Mouse (Mus musculus) liver, embryonic 12.5 days (tissue): ENCODE measurements around the gene Zfp69. TPM values are rescaled to one million over a fixed set of nuclear protein-coding genes. Genes with fewer than 3 reads are reported as not detected.

Experiments used
- ATAC-seq: fragments of 200-750 bp; cut with Nextera tagmentation; 2 replicates; pipeline ENCODE4 v1.8.0; 2017; ENCODE audit warnings: moderate number of reproducible peaks, mild to moderate bottlenecking, moderate library complexity
- H3K27ac ChIP-seq: fragments of 300-500 bp; sonication (generic); 2 replicates; pipeline ENCODE4 v1.5.1; 2016; ENCODE audit warnings: mild to moderate bottlenecking
- H3K27me3 ChIP-seq: fragments of 300-500 bp; sonication (generic); replicated peaks from 2 replicates; pipeline ENCODE4 v1.6.1; 2016; ENCODE audit warnings: mild to moderate bottlenecking, moderate library complexity
- H3K36me3 ChIP-seq: fragments of 300-500 bp; sonication (generic); 2 replicates; pipeline ENCODE4 v1.6.1; 2016; ENCODE audit warnings: mild to moderate bottlenecking, moderate library complexity
- H3K4me1 ChIP-seq: fragments of 300-500 bp; sonication (generic); 2 replicates; pipeline ENCODE4 v1.6.1; 2016
- H3K4me2 ChIP-seq: fragments of 300-500 bp; sonication (generic); 2 replicates; pipeline ENCODE4 v1.6.1; 2016; ENCODE audit warnings: mild to moderate bottlenecking, moderate library complexity
- H3K4me3 ChIP-seq: fragments of 300-500 bp; sonication (generic); 2 replicates; pipeline ENCODE4 v1.5.1; 2016; ENCODE audit warnings: mild to moderate bottlenecking, moderate library complexity
- H3K9ac ChIP-seq: fragments of 300-500 bp; sonication (generic); 2 replicates; pipeline ENCODE4 v1.6.1; 2016; ENCODE audit warnings: mild to moderate bottlenecking, moderate library complexity
- H3K9me3 ChIP-seq: fragments of 300-500 bp; sonication (generic); replicated peaks from 2 replicates; pipeline ENCODE4 v1.6.1; 2016; ENCODE audit warnings: mild to moderate bottlenecking, moderate library complexity
- WGBS: fragments of 180-500 bp; shearing (Covaris S2); methylation state at CpG from one replicate; pipeline ENCODE4 v1.1.7; 2016; ENCODE audit not compliant: insufficient replicate concordance; 5-methylcytosine and 5-hydroxymethylcytosine counted together
- polyA plus RNA-seq: library from polyadenylated mRNA; unstranded; fragments of >200 nt; fragmentation: Nextera tagmentation; extraction: Ambion mirVana; gene quantifications from 2 replicates; pipeline ENCODE4 v1.2.1, GENCODE M21; 2016

The Zfp69 gene
- 3.1 and 3.5 TPM in 2 replicates for polyA plus RNA-seq

DNA sequence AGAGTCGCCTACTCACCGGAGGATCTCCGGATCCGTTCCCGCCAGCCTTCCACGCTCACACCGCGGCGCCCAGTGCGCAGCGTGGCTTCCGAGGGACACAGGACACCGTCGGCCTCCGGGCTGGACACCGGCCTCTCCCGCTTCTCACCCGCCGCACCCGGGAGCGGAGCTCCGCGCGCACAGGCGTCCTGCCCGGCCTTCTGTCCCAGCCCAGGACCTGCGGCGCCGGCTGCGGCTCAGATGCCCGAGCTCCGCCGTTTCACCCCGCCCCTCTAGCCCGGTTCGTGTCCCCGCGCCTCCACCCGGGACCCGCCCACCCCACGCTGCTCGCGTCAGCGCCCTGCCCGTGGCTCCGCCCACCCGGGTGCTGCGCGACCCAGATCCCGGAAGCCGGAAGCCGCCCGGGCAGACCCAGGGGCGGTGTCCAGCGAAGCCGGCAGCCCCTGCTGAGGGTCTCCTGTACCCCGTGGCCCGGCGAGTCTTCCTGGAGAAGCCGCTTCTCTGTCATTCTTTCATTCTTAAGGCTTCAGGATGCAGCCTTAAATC lies at the start of gene Zfp69:
Gene Zfp69 (minus strand): TSS at position 272 of the 546 bp plus-strand sequence.
- Histone ChIP-seq H3K9ac (peak within 1 kb of the TSS; percentile 93), H3K27me3 (no peaks in the 10 kb centered on the region), H3K4me3 (peak within 1 kb of the TSS; percentile 80), H3K4me1 (peaks cover 42% of the 10 kb centered on the region), H3K36me3 (peaks cover 11% of the 10 kb centered on the region), H3K9me3 (no peaks in the 10 kb centered on the region), H3K27ac (peak within 1 kb of the TSS; percentile 81), H3K4me2 (peak within 1 kb of the TSS; percentile 94)
- WGBS = under 1% methylated on average over 59 of the region's 60 CpGs
- ATAC-seq = peak; percentile 94

DNA sequence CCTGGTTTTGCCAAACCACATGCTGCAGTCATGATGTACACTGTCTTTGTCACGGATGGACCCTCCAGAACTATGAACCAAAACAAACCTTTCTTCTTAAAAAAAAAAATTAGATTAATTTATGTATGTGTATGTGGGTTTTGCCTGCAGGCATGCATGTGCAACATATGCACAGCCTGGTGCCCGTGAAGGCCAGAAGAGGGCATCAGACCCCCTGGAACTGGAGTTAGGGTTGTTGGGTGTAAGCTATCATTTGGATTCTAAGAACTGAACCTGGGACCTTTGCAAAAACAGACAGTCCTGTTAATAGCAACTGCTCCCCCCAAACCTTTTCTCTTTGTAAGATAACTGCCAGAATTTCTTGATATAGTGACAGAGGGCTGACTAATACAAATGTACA lies 49.5 kb upstream of the Zfp69 start:
- Histone ChIP-seq H3K27ac (no peak overlapping the region), H3K27me3 (no peaks in the 10 kb centered on the region), H3K4me2 (no peak overlapping the region), H3K4me3 (no peak overlapping the region), H3K9ac (no peak overlapping the region), H3K4me1 (peaks cover 90% of the 10 kb centered on the region), H3K9me3 (no peaks in the 10 kb centered on the region), H3K36me3 (0 out of 2 replicates have a peak, but pooled peaks cover 5% of the 10 kb centered on the region)
- WGBS = 72% methylated on average over 2 of the region's 2 CpGs
- ATAC-seq = no peak

DNA sequence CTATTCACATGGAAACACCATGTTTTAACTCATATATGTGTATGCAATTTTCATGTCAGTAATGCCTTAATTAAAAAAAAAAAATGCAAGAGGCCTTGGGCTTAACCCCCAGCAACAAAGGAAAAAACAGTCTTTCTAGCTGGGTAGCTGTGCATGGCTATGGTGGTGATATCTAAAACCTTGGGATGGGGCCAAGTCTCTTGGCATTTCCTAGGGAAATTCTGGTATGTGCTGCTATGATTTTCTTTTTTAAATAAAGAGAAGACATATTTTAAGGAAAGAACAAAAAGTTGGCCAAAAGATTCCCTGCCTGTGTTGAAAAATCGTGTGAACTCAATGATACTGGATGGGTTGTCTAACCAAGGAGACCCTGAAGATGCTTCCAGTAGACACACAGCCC lies 44.4 kb upstream of the Zfp69 start:
- no peaks in the 10 kb centered on the region for H3K9me3 ChIP-seq
- no peak overlapping the region for H3K4me3 ChIP-seq
- H3K27ac ChIP-seq = no peak overlapping the region
- no peak overlapping the region for H3K9ac ChIP-seq
- H3K4me2 ChIP-seq = no peak overlapping the region
- ATAC-seq = no peak
- H3K4me1 ChIP-seq = peaks cover 57% of the 10 kb centered on the region
- 60% methylated on average over 1 of the region's 1 CpGs for WGBS
- peaks cover 5% of the 10 kb centered on the region; the same call in 1 of the 2 replicates for H3K36me3 ChIP-seq
- H3K27me3 ChIP-seq = no peaks in the 10 kb centered on the region

DNA sequence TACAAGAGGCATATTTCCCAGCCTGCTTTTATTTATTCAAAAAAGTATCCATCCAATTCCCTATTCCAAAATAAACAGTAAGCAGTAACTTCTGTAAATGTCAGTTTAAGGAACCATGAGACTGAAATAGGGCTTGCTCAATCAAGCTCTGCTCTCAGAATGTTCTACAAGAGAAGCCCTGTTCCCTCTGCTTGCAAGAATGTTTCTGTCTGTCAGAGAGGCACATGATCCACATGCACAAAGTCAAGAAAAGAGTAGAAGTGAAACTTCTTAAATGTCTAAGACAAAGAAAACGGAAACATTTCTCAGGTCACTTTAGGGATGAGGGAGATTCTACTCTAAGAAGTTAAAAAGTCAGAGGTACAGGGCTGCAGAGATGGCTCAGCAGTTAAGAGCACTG lies 41.5 kb upstream of the Zfp69 start:
- H3K27me3 ChIP-seq = no peaks in the 10 kb centered on the region
- no peak for ATAC-seq
- no peak overlapping the region for H3K9ac ChIP-seq
- peaks cover 37% of the 10 kb centered on the region for H3K4me1 ChIP-seq
- WGBS = 73% methylated on average over 1 of the region's 1 CpGs
- H3K4me3 ChIP-seq = no peak overlapping the region
- H3K27ac ChIP-seq = no peak overlapping the region
- no peak overlapping the region for H3K4me2 ChIP-seq
- peaks cover 9% of the 10 kb centered on the region; the same call in 1 of the 2 replicates for H3K9me3 ChIP-seq
- peaks cover 28% of the 10 kb centered on the region for H3K36me3 ChIP-seq

DNA sequence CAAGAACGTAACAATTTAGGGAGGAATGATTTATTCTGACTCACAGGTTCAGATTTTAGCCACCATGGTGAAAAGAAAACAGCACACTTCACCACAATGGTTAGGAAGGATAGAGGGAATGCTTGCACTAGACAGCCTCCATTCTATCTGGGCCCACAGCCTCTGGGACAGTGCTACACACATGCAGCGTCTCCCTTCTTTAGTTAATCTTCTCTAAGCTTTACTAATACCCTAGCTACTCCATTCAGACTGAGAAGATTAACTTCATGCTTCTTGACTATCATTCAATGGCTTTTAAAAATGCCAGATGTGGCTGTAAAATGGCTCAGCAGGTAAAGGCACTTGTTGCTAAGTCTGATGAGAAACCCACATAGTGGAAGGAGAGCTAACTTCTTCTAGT lies 40.8 kb upstream of the Zfp69 start:
- H3K9ac ChIP-seq = no peak overlapping the region
- peaks cover 36% of the 10 kb centered on the region for H3K4me1 ChIP-seq
- peaks cover 9% of the 10 kb centered on the region; the same call in 1 of the 2 replicates for H3K9me3 ChIP-seq
- no peak overlapping the region for H3K27ac ChIP-seq
- no peak overlapping the region for H3K4me2 ChIP-seq
- no peaks in the 10 kb centered on the region for H3K27me3 ChIP-seq
- peaks cover 28% of the 10 kb centered on the region for H3K36me3 ChIP-seq
- no peak overlapping the region for H3K4me3 ChIP-seq
- ATAC-seq = no peak
- WGBS = 84% methylated on average over 2 of the region's 2 CpGs

DNA sequence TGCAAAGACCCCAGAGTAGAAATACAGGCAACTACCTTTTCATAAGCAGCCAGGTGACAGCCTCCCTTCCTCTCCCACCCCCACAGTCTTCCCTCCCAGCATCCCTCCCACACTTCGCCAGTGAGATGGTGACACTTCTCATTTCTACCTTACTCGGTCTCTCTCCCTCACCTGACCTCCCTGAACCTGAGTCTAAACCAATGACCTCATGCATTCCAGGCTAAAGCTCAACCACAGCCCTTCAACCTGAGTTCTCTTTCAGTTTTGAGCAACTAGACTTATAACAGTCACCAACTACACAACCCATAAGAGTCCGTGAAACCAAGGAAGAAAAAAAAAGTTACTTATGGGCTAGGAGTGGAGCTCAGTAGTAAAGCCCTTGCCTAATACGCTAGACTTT lies 35.8 kb upstream of the Zfp69 start:
- Histone ChIP-seq H3K36me3 (peaks cover 60% of the 10 kb centered on the region), H3K9ac (no peak overlapping the region), H3K27me3 (no peaks in the 10 kb centered on the region), H3K4me2 (no peak overlapping the region), H3K9me3 (peaks cover 9% of the 10 kb centered on the region; the same call in 1 of the 2 replicates), H3K4me3 (no peak overlapping the region), H3K27ac (no peak overlapping the region), H3K4me1 (peaks cover 15% of the 10 kb centered on the region)
- 70% methylated on average over 4 of the region's 4 CpGs for WGBS
- ATAC-seq = no peak

DNA sequence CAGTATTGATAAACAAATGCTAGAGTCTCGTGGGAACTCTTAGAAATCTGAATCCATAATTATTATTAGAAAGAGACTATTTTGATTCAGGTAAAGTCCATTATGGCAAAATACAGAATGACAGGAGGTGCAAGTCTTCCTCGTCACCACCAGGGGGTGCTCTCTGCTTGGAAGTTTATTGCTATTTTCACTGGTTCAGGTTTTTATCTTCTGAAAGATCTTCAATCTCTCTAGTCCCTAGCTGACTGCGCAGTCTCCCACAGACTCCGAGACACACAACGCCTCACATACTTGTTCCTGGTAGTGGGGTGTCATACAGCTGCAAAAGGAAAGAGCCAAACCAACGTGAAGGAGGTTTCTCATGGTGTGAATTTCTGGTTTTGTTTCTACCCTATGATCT lies 34.9 kb upstream of the Zfp69 start:
- ATAC-seq = 0 out of 2 replicates have a peak, but pooled peaks have one; percentile 50
- Histone ChIP-seq H3K4me2 (no peak overlapping the region), H3K9ac (no peak overlapping the region), H3K27me3 (no peaks in the 10 kb centered on the region), H3K4me3 (no peak overlapping the region), H3K4me1 (peaks cover 15% of the 10 kb centered on the region), H3K27ac (no peak overlapping the region), H3K9me3 (peaks cover 9% of the 10 kb centered on the region; the same call in 1 of the 2 replicates), H3K36me3 (peaks cover 69% of the 10 kb centered on the region)
- 18% methylated on average over 6 of the region's 6 CpGs for WGBS

DNA sequence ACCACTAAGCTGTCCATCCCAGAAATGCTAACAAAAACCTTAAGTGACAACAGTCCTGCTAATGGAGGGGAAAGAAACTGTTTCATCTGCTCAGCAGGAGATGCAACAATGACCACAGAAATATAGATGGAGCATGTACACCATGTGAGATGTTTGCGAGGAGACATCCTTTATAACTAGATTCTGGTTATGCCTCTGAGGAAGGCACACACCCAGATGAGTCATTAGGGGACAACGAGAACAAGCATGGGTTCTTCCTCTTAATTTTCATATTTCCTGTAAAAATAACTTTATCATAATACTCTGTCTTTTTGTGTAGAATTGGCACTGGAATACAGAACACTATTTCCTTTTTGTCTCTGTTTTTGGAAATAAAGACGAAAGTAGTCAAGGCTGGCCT lies 26.7 kb upstream of the Zfp69 start:
- Histone ChIP-seq H3K4me3 (no peak overlapping the region), H3K4me1 (peaks cover 4% of the 10 kb centered on the region), H3K36me3 (peaks cover 91% of the 10 kb centered on the region), H3K4me2 (no peak overlapping the region), H3K27ac (no peak overlapping the region), H3K9me3 (no peaks in the 10 kb centered on the region), H3K27me3 (no peaks in the 10 kb centered on the region), H3K9ac (no peak overlapping the region)
- ATAC-seq = no peak
- WGBS = 71% methylated on average over 3 of the region's 3 CpGs

DNA sequence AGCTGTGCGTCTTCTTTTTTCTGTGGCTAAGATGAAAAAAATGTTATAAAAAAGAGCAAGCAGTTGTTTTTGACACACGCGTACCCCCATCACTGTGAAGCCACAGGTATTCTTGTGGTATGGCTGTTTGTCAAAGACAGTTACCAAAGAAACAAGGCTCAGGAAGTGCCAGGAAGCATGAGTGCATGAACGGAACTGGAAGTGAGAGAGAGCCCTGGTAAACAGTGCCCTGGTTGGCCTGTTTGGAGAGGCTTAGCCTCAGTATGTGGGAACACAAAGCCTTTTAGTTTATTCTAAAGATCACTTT lies 23.9 kb upstream of the Zfp69 start:
- Histone ChIP-seq H3K9me3 (no peaks in the 10 kb centered on the region), H3K4me2 (no peak overlapping the region), H3K27me3 (no peaks in the 10 kb centered on the region), H3K27ac (peak overlapping the region; percentile 64), H3K9ac (no peak overlapping the region), H3K4me3 (no peak overlapping the region), H3K36me3 (peaks cover 91% of the 10 kb centered on the region), H3K4me1 (peaks cover 4% of the 10 kb centered on the region)
- 78% methylated on average over 4 of the region's 4 CpGs for WGBS
- ATAC-seq = no peak

DNA sequence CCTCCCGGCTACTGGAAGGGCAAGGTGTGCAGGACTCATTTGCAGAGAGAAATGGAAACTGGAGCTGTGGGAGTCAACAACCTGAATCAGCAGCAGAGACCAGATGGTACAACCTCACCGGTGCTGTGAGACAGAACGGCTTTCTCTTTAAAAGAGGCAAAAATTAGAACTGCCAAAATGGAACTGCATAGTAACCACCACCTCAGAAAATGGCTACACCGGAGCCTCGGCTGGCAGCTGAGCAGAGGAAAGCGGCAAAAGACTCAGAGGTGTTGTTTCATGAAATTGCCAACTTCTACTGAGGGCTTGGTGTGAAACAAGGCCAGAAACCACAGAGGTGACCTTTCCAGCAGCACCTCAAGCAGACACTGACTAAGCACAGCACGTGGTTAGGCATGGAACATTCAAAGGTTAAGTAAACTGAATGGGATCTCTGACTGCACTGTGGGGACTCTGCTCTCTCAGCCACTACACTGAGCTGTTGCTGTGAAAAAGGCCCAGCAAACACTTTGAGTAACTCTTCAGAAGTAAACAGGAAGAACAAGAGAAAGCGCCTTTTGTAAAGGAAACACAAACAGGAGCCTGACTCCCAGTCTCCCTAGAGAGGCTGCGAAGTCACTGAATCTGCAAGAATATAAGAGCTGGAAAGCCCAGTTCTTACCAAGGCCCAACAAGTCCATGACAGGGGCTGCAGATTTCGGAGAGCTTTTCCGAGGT lies 23.4 kb upstream of the Zfp69 start:
- no peaks in the 10 kb centered on the region for H3K27me3 ChIP-seq
- H3K4me2 ChIP-seq = no peak overlapping the region
- H3K4me3 ChIP-seq = no peak overlapping the region
- H3K27ac ChIP-seq = peak overlapping the region; percentile 64
- WGBS = 76% methylated on average over 11 of the region's 11 CpGs
- peaks cover 90% of the 10 kb centered on the region for H3K36me3 ChIP-seq
- peaks cover 4% of the 10 kb centered on the region for H3K4me1 ChIP-seq
- ATAC-seq = peak; percentile 79
- no peaks in the 10 kb centered on the region for H3K9me3 ChIP-seq
- no peak overlapping the region for H3K9ac ChIP-seq

DNA sequence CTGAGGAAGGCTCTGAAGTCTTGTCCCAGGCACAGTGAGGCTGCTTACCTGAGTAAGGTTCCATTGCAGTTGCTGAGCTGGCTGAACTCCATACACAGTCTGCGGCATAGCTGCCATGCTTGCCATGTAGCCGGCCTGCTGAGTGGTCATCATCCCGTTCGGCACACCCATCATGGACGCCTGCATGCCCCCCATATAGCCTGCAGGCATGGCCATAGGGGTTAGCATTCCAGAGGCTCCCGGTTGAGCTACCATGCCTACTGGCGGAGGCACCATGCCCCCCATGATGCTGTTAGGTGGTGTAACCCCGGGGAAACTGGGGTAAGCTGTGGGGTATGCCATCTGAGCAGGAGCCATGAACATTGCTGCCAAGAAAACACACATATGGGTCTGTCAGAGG lies 20.3 kb upstream of the Zfp69 start:
- Histone ChIP-seq H3K9me3 (no peaks in the 10 kb centered on the region), H3K27me3 (no peaks in the 10 kb centered on the region), H3K9ac (no peak overlapping the region), H3K4me2 (no peak overlapping the region), H3K4me1 (peaks cover 4% of the 10 kb centered on the region), H3K4me3 (no peak overlapping the region), H3K36me3 (peaks cover 94% of the 10 kb centered on the region), H3K27ac (no peak overlapping the region)
- ATAC-seq = no peak
- 89% methylated on average over 8 of the region's 8 CpGs for WGBS

DNA sequence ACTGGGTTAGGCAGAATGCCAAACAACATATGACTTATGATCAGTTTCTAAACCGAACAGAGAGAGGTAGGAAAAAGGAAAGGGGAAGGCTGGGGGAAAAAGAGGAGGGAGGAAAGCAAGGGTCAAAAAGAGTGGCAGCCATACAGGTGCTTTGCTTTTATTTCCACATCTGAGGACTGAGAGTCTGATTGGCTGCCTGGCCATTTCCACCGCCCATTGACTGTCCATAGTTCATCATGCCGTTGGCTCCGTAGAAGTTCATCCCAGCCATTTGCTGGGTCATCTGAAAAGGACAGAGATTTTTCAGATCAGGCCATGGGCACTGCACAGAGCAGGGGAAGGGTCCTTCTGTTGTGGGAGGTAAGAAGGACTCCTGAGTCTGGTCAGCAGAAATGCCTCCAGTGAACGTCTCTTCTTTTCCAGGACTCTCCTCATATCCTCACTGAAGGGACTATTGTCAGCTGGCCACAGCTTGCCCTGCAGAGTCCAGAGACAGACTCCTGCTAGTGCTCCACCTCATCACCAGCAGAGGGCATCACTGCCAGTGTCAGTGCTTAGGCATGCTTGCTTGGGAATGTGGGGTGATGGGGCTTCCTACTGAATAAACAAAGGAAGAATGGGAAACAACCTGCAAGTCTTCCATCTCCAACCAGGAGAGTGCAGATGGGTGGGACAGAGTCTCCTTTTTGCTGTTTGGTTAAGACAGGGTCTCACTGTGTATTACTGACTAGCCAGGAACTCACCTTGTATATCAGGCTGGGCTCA lies 18.1 kb upstream of the Zfp69 start:
- no peaks in the 10 kb centered on the region for H3K27me3 ChIP-seq
- peaks cover 2% of the 10 kb centered on the region; the same call in 1 of the 2 replicates for H3K4me1 ChIP-seq
- ATAC-seq = no peak
- H3K9ac ChIP-seq = no peak overlapping the region
- H3K27ac ChIP-seq = no peak overlapping the region
- H3K4me2 ChIP-seq = no peak overlapping the region
- H3K36me3 ChIP-seq = peaks cover 74% of the 10 kb centered on the region
- WGBS = 81% methylated on average over 5 of the region's 5 CpGs
- H3K4me3 ChIP-seq = no peak overlapping the region
- H3K9me3 ChIP-seq = no peaks in the 10 kb centered on the region
